Mouse (Mus musculus) liver, postnatal 0 days (tissue): ENCODE data around the gene Cables2.
A peak's percentile ranks its signal among the peaks of the same experiment; 100 is the strongest.

Experiments used
- CTCF ChIP-seq: sonication (generic); IDR thresholded peaks from 2 replicates; pipeline ENCODE4 v1.5.1; 2016; ENCODE audit warnings: antibody characterized with exemption, low read depth
- EP300 ChIP-seq: IDR thresholded peaks from 2 replicates; pipeline ENCODE4 v1.6.1; 2016; ENCODE audit warnings: antibody characterized with exemption, low read depth, mild to moderate bottlenecking

DNA sequence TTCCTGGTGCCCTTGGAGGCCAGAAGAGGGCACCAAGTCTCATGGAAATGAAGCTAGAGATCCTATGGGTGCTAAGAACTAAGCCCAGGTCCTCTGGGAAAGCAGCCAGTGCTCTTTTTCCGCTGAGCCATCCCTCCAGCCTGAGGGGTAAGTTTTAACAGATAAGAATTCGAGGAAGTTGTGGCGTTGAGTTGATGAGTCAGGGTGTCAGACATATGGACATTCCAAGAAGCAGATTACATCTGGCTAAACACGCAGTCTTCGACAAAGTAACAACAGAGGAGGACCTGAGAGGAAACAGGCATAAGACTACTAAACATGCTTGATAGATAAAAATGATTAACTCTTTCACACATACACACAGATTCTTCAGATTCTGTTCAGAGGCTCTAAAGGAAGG lies 34.7 kb downstream of the Cables2 start:
- TF ChIP-seq CTCF (no peak), EP300 (peak; percentile 17; the same call in 1 of the 2 replicates)
